Mouse (Mus musculus): ENCODE data around the gene Hoxc11. TPM values are rescaled to one million over a fixed set of nuclear protein-coding genes. Genes with fewer than 3 reads are reported as not detected.
A peak's percentile ranks its signal among the peaks of the same experiment; 100 is the strongest.

The Hoxc11 gene
- total and polyA plus RNA-seq, 3 experiments, result not detected

GRCm38 (mm10) chr15:102945185-102946077, 8.8 kb upstream of the Hoxc11 start:
- H3K4me1 ChIP-seq (ENCODE audit: control insufficient read depth in 1 of 2, insufficient read depth in 2 of 2), result no peaks in the 10 kb centered on the region
- H3K9me3 ChIP-seq (replicated peaks; ENCODE audit: low read length), result no peaks in the 10 kb centered on the region
- no peaks in the 10 kb centered on the region for H3K79me2 ChIP-seq (replicated peaks; ENCODE audit: control insufficient read depth, extremely low read depth, insufficient read depth, poor library complexity, severe bottlenecking)
- peaks cover 97% of the 10 kb centered on the region for H3K27me3 ChIP-seq (replicated peaks)
- in situ Hi-C loops (cut with MboI; ENCODE audit: low pct_ligation_motif_present, low pct_unique_long_range_greater_than_20kb, low sequenced_read_pairs), result no loop called here
- no peak for TF ChIP-seq TBP (conservative IDR thresholded peaks at IDR 0.05; ENCODE audit: low read depth, low read length)
- no peaks in the 10 kb centered on the region for H3K36me3 ChIP-seq (replicated peaks in 1 of 2; ENCODE audit: control insufficient read depth in 1 of 2, insufficient read depth in 1 of 2, low read length in 1 of 2)
- H3K27ac ChIP-seq (ENCODE audit: insufficient read depth, low read depth), result no peak overlapping the region
- no peak for DNase-seq (ENCODE audit: extremely low read depth)
- dilution Hi-C loops (cut with MboI; ENCODE audit: extremely low pct_ligation_motif_present, extremely low pct_unique_long_range_greater_than_20kb, low sequenced_read_pairs), result no loop called here
- 0 out of 2 replicates have a peak overlapping the region, but pooled peaks have one; percentile 19 for H3K9ac ChIP-seq (ENCODE audit: insufficient read depth, low read depth)
- no peak overlapping the region for H3K4me3 ChIP-seq (replicated peaks in 1 of 3; ENCODE audit: low read depth in 2 of 3, low read length in 2 of 3, poor library complexity in 1 of 3)
- H3K4me2 ChIP-seq (ENCODE audit: insufficient read depth, low read depth, poor library complexity, severe bottlenecking), result no peak overlapping the region; the same call in 1 of the 2 replicates

GRCm38 (mm10) chr15:102947276-102947675, 7.0 kb upstream of the Hoxc11 start:
- Histone ChIP-seq H3K27me3 (replicated peaks) (peaks cover 97% of the 10 kb centered on the region), H3K79me2 (replicated peaks; ENCODE audit: control insufficient read depth, extremely low read depth, insufficient read depth, poor library complexity, severe bottlenecking) (no peaks in the 10 kb centered on the region), H3K4me2 (ENCODE audit: insufficient read depth, low read depth, poor library complexity, severe bottlenecking) (no peak overlapping the region), H3K36me3 (replicated peaks in 1 of 2; ENCODE audit: control insufficient read depth in 1 of 2, insufficient read depth in 1 of 2, low read length in 1 of 2) (no peaks in the 10 kb centered on the region), H3K4me3 (replicated peaks in 1 of 3; ENCODE audit: low read depth in 2 of 3, low read length in 2 of 3, poor library complexity in 1 of 3) (no peak overlapping the region), H3K4me1 (ENCODE audit: control insufficient read depth in 1 of 2, insufficient read depth in 2 of 2) (no peaks in the 10 kb centered on the region), H3K9ac (ENCODE audit: insufficient read depth, low read depth) (no peak overlapping the region), H3K9me3 (replicated peaks; ENCODE audit: low read length) (no peaks in the 10 kb centered on the region), H3K27ac (ENCODE audit: insufficient read depth, low read depth) (no peak overlapping the region)
- dilution Hi-C loops (cut with MboI; ENCODE audit: extremely low pct_ligation_motif_present, extremely low pct_unique_long_range_greater_than_20kb, low sequenced_read_pairs), result no loop called here
- in situ Hi-C loops (cut with MboI; ENCODE audit: low pct_ligation_motif_present, low pct_unique_long_range_greater_than_20kb, low sequenced_read_pairs), result no loop called here
- TF ChIP-seq MAFK (IDR thresholded peaks at IDR 0.05; ENCODE audit: insufficient replicate concordance, low read length), result no peak
- no peak for TF ChIP-seq POLR2AphosphoS2 (IDR thresholded peaks at IDR 0.05; ENCODE audit: low read depth, low read length)
- no peak for TF ChIP-seq E2F4 (IDR thresholded peaks at IDR 0.05; ENCODE audit: insufficient replicate concordance, low read depth, low read length)
- TF ChIP-seq TCF12 (IDR thresholded peaks at IDR 0.05; ENCODE audit: low read depth, low read length), result no peak
- TF ChIP-seq NELFE (IDR thresholded peaks at IDR 0.05; ENCODE audit: low read depth, low read length), result no peak
- no peak for DNase-seq (ENCODE audit: extremely low read depth)

DNA sequence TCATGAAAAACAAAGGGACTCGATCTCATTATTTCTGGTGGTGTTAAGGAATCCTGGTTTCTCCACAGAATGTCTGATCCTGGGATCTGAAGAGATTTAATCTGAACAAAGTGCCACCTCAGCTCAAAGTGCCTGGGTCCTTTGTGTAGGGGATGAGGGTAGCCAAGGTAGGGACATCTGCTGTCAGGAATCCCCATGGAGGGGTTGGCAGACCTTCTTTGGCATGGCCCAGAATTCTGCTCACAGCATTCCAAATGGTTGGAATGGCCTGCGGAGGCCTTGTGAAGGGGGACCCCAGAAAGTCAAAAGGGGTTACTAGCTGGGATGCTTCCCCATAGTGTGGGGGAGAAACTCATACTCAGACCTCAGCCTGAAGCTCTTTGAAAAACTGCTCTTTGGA, 5.4 kb upstream of the Hoxc11 start:
- H3K79me2 ChIP-seq (replicated peaks; ENCODE audit: control insufficient read depth, extremely low read depth, insufficient read depth, poor library complexity, severe bottlenecking), result no peaks in the 10 kb centered on the region
- TF ChIP-seq ZMIZ1 (IDR thresholded peaks at IDR 0.05; ENCODE audit: low read depth, low read length) (no peak), ETS1 (conservative IDR thresholded peaks at IDR 0.05; ENCODE audit: low read depth, low read length) (no peak), KAT2A (IDR thresholded peaks at IDR 0.05; ENCODE audit: insufficient replicate concordance, low read length) (no peak), ZNF384 (IDR thresholded peaks at IDR 0.05; ENCODE audit: low read depth, low read length) (no peak), NRF1 (IDR thresholded peaks at IDR 0.05; ENCODE audit: low read depth, low read length) (no peak), POLR2A (IDR thresholded peaks at IDR 0.05; ENCODE audit: low read depth, low read length) (no peak), E2F4 (IDR thresholded peaks at IDR 0.05; ENCODE audit: insufficient replicate concordance, low read depth, low read length) (no peak), CTCF (conservative IDR thresholded peaks at IDR 0.05 in 1 of 2, IDR thresholded peaks at IDR 0.05 in 1 of 2; ENCODE audit: low read depth in 2 of 2, low read length in 2 of 2) (no peak)
- no peak overlapping the region for H3K4me2 ChIP-seq (ENCODE audit: insufficient read depth, low read depth, poor library complexity, severe bottlenecking)
- no peaks in the 10 kb centered on the region for H3K4me1 ChIP-seq (ENCODE audit: control insufficient read depth in 1 of 2, insufficient read depth in 2 of 2)
- no peak for DNase-seq (ENCODE audit: extremely low read depth)
- no peak overlapping the region for H3K27ac ChIP-seq (ENCODE audit: insufficient read depth, low read depth)
- no peak overlapping the region for H3K9ac ChIP-seq (ENCODE audit: insufficient read depth, low read depth)
- H3K36me3 ChIP-seq (replicated peaks in 1 of 2; ENCODE audit: control insufficient read depth in 1 of 2, insufficient read depth in 1 of 2, low read length in 1 of 2), result no peaks in the 10 kb centered on the region
- H3K27me3 ChIP-seq (replicated peaks), result peaks cover 98% of the 10 kb centered on the region
- H3K9me3 ChIP-seq (replicated peaks; ENCODE audit: low read length), result no peaks in the 10 kb centered on the region
- H3K4me3 ChIP-seq (replicated peaks in 1 of 3; ENCODE audit: low read depth in 2 of 3, low read length in 2 of 3, poor library complexity in 1 of 3), result no peak overlapping the region
- in situ Hi-C loops (cut with MboI; ENCODE audit: low pct_ligation_motif_present, low pct_unique_long_range_greater_than_20kb, low sequenced_read_pairs) (no loop called here), dilution Hi-C loops (cut with MboI; ENCODE audit: extremely low pct_ligation_motif_present, extremely low pct_unique_long_range_greater_than_20kb, low sequenced_read_pairs) (no loop called here)
